Mouse (Mus musculus) stomach, embryonic 14.5 days (tissue): ENCODE results near the gene Adcy10. TPM values are rescaled to one million over a fixed set of nuclear protein-coding genes. Genes with fewer than 3 reads are reported as not detected.

Experiments
- ATAC-seq: fragments of 200-750 bp; cut with Nextera tagmentation; 2 replicates; pipeline ENCODE4 v1.8.0; 2017; ENCODE audit warnings: low read depth, moderate TSS enrichment; ENCODE audit not compliant: insufficient number of reproducible peaks, insufficient read depth, low FRiP score
- H3K27ac ChIP-seq: fragments of 300-500 bp; sonication (generic); 2 replicates; pipeline ENCODE4 v1.5.1; 2014; ENCODE audit warnings: mild to moderate bottlenecking, low read length, moderate library complexity, mixed read lengths
- H3K27me3 ChIP-seq: fragments of 300-500 bp; sonication (generic); 2 replicates; pipeline ENCODE4 v1.6.1; 2014; ENCODE audit warnings: low read length, control low read depth, mixed read lengths; ENCODE audit not compliant: control insufficient read depth, insufficient read depth
- H3K36me3 ChIP-seq: fragments of 300-500 bp; sonication (generic); 2 replicates; pipeline ENCODE4 v1.6.1; 2014; ENCODE audit warnings: mild to moderate bottlenecking, control low read depth, low read length, moderate library complexity, mixed read lengths; ENCODE audit not compliant: control insufficient read depth, insufficient read depth
- H3K4me1 ChIP-seq: fragments of 300-500 bp; sonication (generic); 2 replicates; pipeline ENCODE4 v1.6.1; 2014; ENCODE audit warnings: low read length, control low read depth, mixed read lengths; ENCODE audit not compliant: control insufficient read depth, insufficient read depth
- H3K4me2 ChIP-seq: fragments of 300-500 bp; sonication (generic); replicated peaks from 2 replicates; pipeline ENCODE4 v1.6.1; 2014; ENCODE audit warnings: low read depth, low read length, control low read depth
- H3K4me3 ChIP-seq: fragments of 300-500 bp; sonication (generic); 2 replicates; pipeline ENCODE4 v1.5.1; 2014; ENCODE audit warnings: low read depth, low read length, control low read depth
- H3K9ac ChIP-seq: fragments of 300-500 bp; sonication (generic); replicated peaks from 2 replicates; pipeline ENCODE4 v1.6.1; 2014; ENCODE audit warnings: low read depth, mild to moderate bottlenecking, control low read depth, low read length, moderate library complexity, mixed read lengths
- H3K9me3 ChIP-seq: fragments of 300-500 bp; sonication (generic); 2 replicates; pipeline ENCODE4 v1.6.1; 2016; ENCODE audit warnings: low read depth, low read length, control low read depth; ENCODE audit not compliant: control insufficient read depth
- WGBS: fragments of 180-500 bp; shearing (Covaris S2); extraction: QIAGEN DNeasy Blood & Tissue Kit; methylation state at CpG from one replicate; pipeline ENCODE4 v1.1.7; 2014; 5-methylcytosine and 5-hydroxymethylcytosine counted together
- polyA plus RNA-seq: library from polyadenylated mRNA; unstranded; fragments of >200 nt; fragmentation: Nextera tagmentation; extraction: Ambion mirVana; gene quantifications from 2 replicates; pipeline ENCODE4 v1.2.1, GENCODE M21; 2014

Adcy10 gene
- polyA plus RNA-seq, 1 experiment from 2014 or later = 0.39 TPM

GRCm38 (mm10) chr1:165612714-165613113 is 127.7 kb downstream of the Adcy10 start:
- Histone ChIP-seq H3K27me3 (no peaks in the 10 kb centered on the region), H3K27ac (no peak overlapping the region), H3K4me2 (no peak overlapping the region), H3K9me3 (no peaks in the 10 kb centered on the region; the same call in 1 of the 2 replicates), H3K36me3 (peaks cover 17% of the 10 kb centered on the region), H3K4me1 (peaks cover 27% of the 10 kb centered on the region), H3K9ac (no peak overlapping the region), H3K4me3 (no peak overlapping the region)
- 64% methylated on average over 5 of the region's 5 CpGs for WGBS
- ATAC-seq = no peak

GRCm38 (mm10) chr1:165613926-165614325 is 128.9 kb downstream of the Adcy10 start:
- no peak overlapping the region for H3K4me2 ChIP-seq
- no peaks in the 10 kb centered on the region for H3K27me3 ChIP-seq
- H3K9me3 ChIP-seq = no peaks in the 10 kb centered on the region; the same call in 1 of the 2 replicates
- peaks cover 33% of the 10 kb centered on the region for H3K4me1 ChIP-seq
- no peak overlapping the region for H3K27ac ChIP-seq
- H3K9ac ChIP-seq = no peak overlapping the region
- H3K36me3 ChIP-seq = peaks cover 13% of the 10 kb centered on the region
- 69% methylated on average over 4 of the region's 4 CpGs for WGBS
- no peak overlapping the region for H3K4me3 ChIP-seq
- ATAC-seq = no peak

GRCm38 (mm10) chr1:165614793-165615192 is 129.8 kb downstream of the Adcy10 start:
- peaks cover 13% of the 10 kb centered on the region for H3K36me3 ChIP-seq
- no peaks in the 10 kb centered on the region for H3K27me3 ChIP-seq
- ATAC-seq = no peak
- no peak overlapping the region for H3K4me3 ChIP-seq
- WGBS = 97% methylated on average over 3 of the region's 3 CpGs
- H3K4me1 ChIP-seq = peaks cover 29% of the 10 kb centered on the region
- H3K27ac ChIP-seq = no peak overlapping the region
- H3K9me3 ChIP-seq = no peaks in the 10 kb centered on the region; the same call in 1 of the 2 replicates
- no peak overlapping the region for H3K4me2 ChIP-seq
- no peak overlapping the region for H3K9ac ChIP-seq

- H3K4me2 ChIP-seq = peak overlapping the region; percentile 22; the same call in 1 of the 2 replicates
- WGBS = 15% methylated on average over 7 of the region's 7 CpGs
- H3K9ac ChIP-seq = no peak overlapping the region
- peak overlapping the region; percentile 53; the same call in 1 of the 2 replicates for H3K27ac ChIP-seq
- H3K4me3 ChIP-seq = no peak overlapping the region
- no peak for ATAC-seq
- no peaks in the 10 kb centered on the region for H3K27me3 ChIP-seq
- peaks cover 13% of the 10 kb centered on the region for H3K36me3 ChIP-seq
- H3K4me1 ChIP-seq = peaks cover 27% of the 10 kb centered on the region
- no peaks in the 10 kb centered on the region; the same call in 1 of the 2 replicates for H3K9me3 ChIP-seq
Measured at GRCm38 (mm10) chr1:165616652-165617051, 131.7 kb downstream of the Adcy10 start.

- Histone ChIP-seq H3K36me3 (peaks cover 13% of the 10 kb centered on the region), H3K9ac (no peak overlapping the region), H3K9me3 (no peaks in the 10 kb centered on the region; the same call in 1 of the 2 replicates), H3K4me3 (no peak overlapping the region), H3K27ac (peak overlapping the region; percentile 53; the same call in 1 of the 2 replicates), H3K4me1 (peaks cover 27% of the 10 kb centered on the region), H3K27me3 (no peaks in the 10 kb centered on the region), H3K4me2 (peak overlapping the region; percentile 22; the same call in 1 of the 2 replicates)
- ATAC-seq = peak; percentile 53; the same call in 1 of the 2 replicates
- 13% methylated on average over 15 of the region's 15 CpGs for WGBS
Measured at GRCm38 (mm10) chr1:165617166-165617891, 132.3 kb downstream of the Adcy10 start.

- peak overlapping the region; percentile 33; the same call in 1 of the 2 replicates for H3K27ac ChIP-seq
- WGBS = 74% methylated on average over 9 of the region's 9 CpGs
- no peak overlapping the region for H3K9ac ChIP-seq
- no peak overlapping the region for H3K4me2 ChIP-seq
- H3K4me3 ChIP-seq = no peak overlapping the region
- ATAC-seq = no peak
- H3K4me1 ChIP-seq = peaks cover 27% of the 10 kb centered on the region
- H3K27me3 ChIP-seq = no peaks in the 10 kb centered on the region
- H3K36me3 ChIP-seq = peaks cover 16% of the 10 kb centered on the region
- H3K9me3 ChIP-seq = no peaks in the 10 kb centered on the region; the same call in 1 of the 2 replicates
Measured at GRCm38 (mm10) chr1:165618201-165618624, 133.2 kb downstream of the Adcy10 start.

GRCm38 (mm10) chr1:165625058-165625457 is 140.1 kb downstream of the Adcy10 start:
- H3K27me3 ChIP-seq = no peaks in the 10 kb centered on the region
- WGBS = 88% methylated on average over 5 of the region's 5 CpGs
- no peak for ATAC-seq
- no peak overlapping the region for H3K4me2 ChIP-seq
- H3K4me3 ChIP-seq = no peak overlapping the region
- H3K36me3 ChIP-seq = peaks cover 3% of the 10 kb centered on the region; the same call in 1 of the 2 replicates
- no peaks in the 10 kb centered on the region for H3K9me3 ChIP-seq
- peaks cover 10% of the 10 kb centered on the region for H3K4me1 ChIP-seq
- no peak overlapping the region for H3K27ac ChIP-seq
- no peak overlapping the region for H3K9ac ChIP-seq

- Histone ChIP-seq H3K27me3 (no peaks in the 10 kb centered on the region), H3K27ac (no peak overlapping the region), H3K4me3 (no peak overlapping the region), H3K9me3 (no peaks in the 10 kb centered on the region), H3K9ac (no peak overlapping the region), H3K4me1 (peaks cover 8% of the 10 kb centered on the region), H3K4me2 (no peak overlapping the region), H3K36me3 (0 out of 2 replicates have a peak, but pooled peaks cover 3% of the 10 kb centered on the region)
- ATAC-seq = no peak
- WGBS = 70% methylated on average over 5 of the region's 5 CpGs
Measured at GRCm38 (mm10) chr1:165625896-165626295, 140.9 kb downstream of the Adcy10 start.
